Mouse (Mus musculus) stomach, embryonic 14.5 days (tissue): ENCODE measurements around the gene Ddc. TPM values are rescaled to one million over a fixed set of nuclear protein-coding genes. Genes with fewer than 3 reads are reported as not detected.

Experiments used
- ATAC-seq: fragments of 200-750 bp; cut with Nextera tagmentation; 2 replicates; pipeline ENCODE4 v1.8.0; 2017; ENCODE audit warnings: low read depth, moderate TSS enrichment; ENCODE audit not compliant: insufficient number of reproducible peaks, insufficient read depth, low FRiP score
- H3K27ac ChIP-seq: fragments of 300-500 bp; sonication (generic); 2 replicates; pipeline ENCODE4 v1.5.1; 2014; ENCODE audit warnings: mild to moderate bottlenecking, low read length, moderate library complexity, mixed read lengths
- H3K27me3 ChIP-seq: fragments of 300-500 bp; sonication (generic); 2 replicates; pipeline ENCODE4 v1.6.1; 2014; ENCODE audit warnings: low read length, control low read depth, mixed read lengths; ENCODE audit not compliant: control insufficient read depth, insufficient read depth
- H3K36me3 ChIP-seq: fragments of 300-500 bp; sonication (generic); 2 replicates; pipeline ENCODE4 v1.6.1; 2014; ENCODE audit warnings: mild to moderate bottlenecking, control low read depth, low read length, moderate library complexity, mixed read lengths; ENCODE audit not compliant: control insufficient read depth, insufficient read depth
- H3K4me1 ChIP-seq: fragments of 300-500 bp; sonication (generic); 2 replicates; pipeline ENCODE4 v1.6.1; 2014; ENCODE audit warnings: low read length, control low read depth, mixed read lengths; ENCODE audit not compliant: control insufficient read depth, insufficient read depth
- H3K4me2 ChIP-seq: fragments of 300-500 bp; sonication (generic); replicated peaks from 2 replicates; pipeline ENCODE4 v1.6.1; 2014; ENCODE audit warnings: low read depth, low read length, control low read depth
- H3K4me3 ChIP-seq: fragments of 300-500 bp; sonication (generic); 2 replicates; pipeline ENCODE4 v1.5.1; 2014; ENCODE audit warnings: low read depth, low read length, control low read depth
- H3K9ac ChIP-seq: fragments of 300-500 bp; sonication (generic); replicated peaks from 2 replicates; pipeline ENCODE4 v1.6.1; 2014; ENCODE audit warnings: low read depth, mild to moderate bottlenecking, control low read depth, low read length, moderate library complexity, mixed read lengths
- H3K9me3 ChIP-seq: fragments of 300-500 bp; sonication (generic); 2 replicates; pipeline ENCODE4 v1.6.1; 2016; ENCODE audit warnings: low read depth, low read length, control low read depth; ENCODE audit not compliant: control insufficient read depth
- WGBS: fragments of 180-500 bp; shearing (Covaris S2); extraction: QIAGEN DNeasy Blood & Tissue Kit; methylation state at CpG from one replicate; pipeline ENCODE4 v1.1.7; 2014; 5-methylcytosine and 5-hydroxymethylcytosine counted together
- polyA plus RNA-seq: library from polyadenylated mRNA; unstranded; fragments of >200 nt; fragmentation: Nextera tagmentation; extraction: Ambion mirVana; gene quantifications from 2 replicates; pipeline ENCODE4 v1.2.1, GENCODE M21; 2014

Gene Ddc
- polyA plus RNA-seq, 1 experiment from 2014 or later = 36.7 TPM

- no peaks in the 10 kb centered on the region for H3K9me3 ChIP-seq
- no peak overlapping the region for H3K4me3 ChIP-seq
These were observed 31.2 kb downstream of the Ddc start for GRCm38 (mm10) chr11:11866696-11867095.

GRCm38 (mm10) chr11:11865128-11865527 lies 32.8 kb downstream of the Ddc start:
- no peak overlapping the region for H3K9ac ChIP-seq
- no peak overlapping the region for H3K4me2 ChIP-seq
- ATAC-seq = peak; percentile 89
- H3K4me3 ChIP-seq = no peak overlapping the region
- peaks cover 11% of the 10 kb centered on the region; the same call in 1 of the 2 replicates for H3K4me1 ChIP-seq
- 42% methylated on average over 2 of the region's 2 CpGs for WGBS
- H3K36me3 ChIP-seq = no peaks in the 10 kb centered on the region
- H3K9me3 ChIP-seq = no peaks in the 10 kb centered on the region
- peak overlapping the region; percentile 92 for H3K27ac ChIP-seq
- no peaks in the 10 kb centered on the region for H3K27me3 ChIP-seq

More at GRCm38 (mm10) chr11:11866696-11867095, 31.2 kb downstream of the Ddc start:
- no peak for ATAC-seq
- no peaks in the 10 kb centered on the region for H3K27me3 ChIP-seq
- no peaks in the 10 kb centered on the region for H3K36me3 ChIP-seq
- no peak overlapping the region for H3K4me2 ChIP-seq
- H3K27ac ChIP-seq = peak overlapping the region; percentile 67
- WGBS = 57% methylated on average over 5 of the region's 5 CpGs
- no peak overlapping the region for H3K9ac ChIP-seq
- peaks cover 15% of the 10 kb centered on the region; the same call in 1 of the 2 replicates for H3K4me1 ChIP-seq

GRCm38 (mm10) chr11:11864446-11865101 lies 33.4 kb downstream of the Ddc start:
- no peak overlapping the region for H3K4me3 ChIP-seq
- peak; percentile 28; the same call in 1 of the 2 replicates for ATAC-seq
- 42% methylated on average over 8 of the region's 8 CpGs for WGBS
- no peak overlapping the region for H3K4me2 ChIP-seq
- H3K27ac ChIP-seq = peak overlapping the region; percentile 92
- no peaks in the 10 kb centered on the region for H3K27me3 ChIP-seq
- no peak overlapping the region for H3K9ac ChIP-seq
- H3K36me3 ChIP-seq = no peaks in the 10 kb centered on the region
- H3K9me3 ChIP-seq = no peaks in the 10 kb centered on the region
- peaks cover 8% of the 10 kb centered on the region; the same call in 1 of the 2 replicates for H3K4me1 ChIP-seq

- H3K9me3 ChIP-seq = no peaks in the 10 kb centered on the region
- H3K4me3 ChIP-seq = no peak overlapping the region
- H3K27ac ChIP-seq = peak overlapping the region; percentile 92
- WGBS = 60% methylated on average over 1 of the region's 1 CpGs
- H3K4me1 ChIP-seq = 0 out of 2 replicates have a peak, but pooled peaks cover 2% of the 10 kb centered on the region
- no peak overlapping the region for H3K4me2 ChIP-seq
- 0 out of 2 replicates have a peak, but pooled peaks have one; percentile 9 for ATAC-seq
- no peaks in the 10 kb centered on the region for H3K27me3 ChIP-seq
- H3K36me3 ChIP-seq = no peaks in the 10 kb centered on the region
- H3K9ac ChIP-seq = no peak overlapping the region
These were observed 35.4 kb downstream of the Ddc start for GRCm38 (mm10) chr11:11862502-11862901.

GRCm38 (mm10) chr11:11856959-11857358 lies 41.0 kb downstream of the Ddc start:
- peaks cover 23% of the 10 kb centered on the region for H3K4me1 ChIP-seq
- whole genome bisulfite sequencing = 90% methylated on average over 3 of the region's 3 CpGs
- no peaks in the 10 kb centered on the region for H3K27me3 ChIP-seq

GRCm38 (mm10) chr11:11855685-11856131 lies 42.2 kb downstream of the Ddc start:
- no peak overlapping the region for H3K4me2 ChIP-seq
- H3K9me3 ChIP-seq = no peaks in the 10 kb centered on the region
- no peak for ATAC-seq

More at GRCm38 (mm10) chr11:11856959-11857358, 41.0 kb downstream of the Ddc start:
- Histone ChIP-seq H3K9me3 (no peaks in the 10 kb centered on the region), H3K9ac (no peak overlapping the region), H3K36me3 (no peaks in the 10 kb centered on the region), H3K4me2 (no peak overlapping the region), H3K27ac (peak overlapping the region; percentile 52; the same call in 1 of the 2 replicates), H3K4me3 (no peak overlapping the region)
- ATAC-seq = no peak

GRCm38 (mm10) chr11:11855061-11855672 lies 42.8 kb downstream of the Ddc start:
- H3K9me3 ChIP-seq = no peaks in the 10 kb centered on the region
- no peak overlapping the region for H3K9ac ChIP-seq
- no peaks in the 10 kb centered on the region for H3K27me3 ChIP-seq
- peaks cover 34% of the 10 kb centered on the region for H3K4me1 ChIP-seq
- H3K27ac ChIP-seq = peak overlapping the region; percentile 91
- H3K36me3 ChIP-seq = no peaks in the 10 kb centered on the region
- ATAC-seq = no peak
- no peak overlapping the region for H3K4me2 ChIP-seq
- 24% methylated on average over 6 of the region's 6 CpGs for WGBS
- H3K4me3 ChIP-seq = no peak overlapping the region

More at GRCm38 (mm10) chr11:11855685-11856131, 42.2 kb downstream of the Ddc start:
- Histone ChIP-seq H3K27ac (peak overlapping the region; percentile 91), H3K36me3 (no peaks in the 10 kb centered on the region), H3K4me1 (peaks cover 28% of the 10 kb centered on the region), H3K4me3 (no peak overlapping the region), H3K27me3 (no peaks in the 10 kb centered on the region), H3K9ac (no peak overlapping the region)
- 51% methylated on average over 11 of the region's 11 CpGs for WGBS

- no peaks in the 10 kb centered on the region for H3K9me3 ChIP-seq
- H3K4me1 ChIP-seq = peaks cover 37% of the 10 kb centered on the region
- no peaks in the 10 kb centered on the region for H3K27me3 ChIP-seq
- no peak overlapping the region for H3K9ac ChIP-seq
- peak; percentile 84 for ATAC-seq
- no peaks in the 10 kb centered on the region for H3K36me3 ChIP-seq
- H3K4me3 ChIP-seq = no peak overlapping the region
- 29% methylated on average over 4 of the region's 4 CpGs for WGBS
- peak overlapping the region; percentile 91 for H3K27ac ChIP-seq
- no peak overlapping the region for H3K4me2 ChIP-seq
These were observed 44.0 kb downstream of the Ddc start for GRCm38 (mm10) chr11:11853731-11854461.
